Mouse (Mus musculus) spleen, embryonic (tissue): ENCODE results near the gene Tedc1.

Experiments
- CTCF ChIA-PET: fragments of 350-600 bp; sonication (Branson Sonifier 250); formaldehyde crosslinking; loops from one replicate; lab custom pipeline; 2022; lab: Charles Lee

The Tedc1 gene

GRCm38 (mm10) chr12:113155887-113156539, at the start of gene Tedc1:
Gene Tedc1 (plus strand): TSS chr12:113156421.
- CTCF ChIA-PET = interaction anchor here (1.1 to 2.6 kb wide), 3 partner anchors 10 to 59 kb away, joined by 7 to 10 read pairs (median 10); partner anchors contain the start of genes Crip1 and Crip2

DNA sequence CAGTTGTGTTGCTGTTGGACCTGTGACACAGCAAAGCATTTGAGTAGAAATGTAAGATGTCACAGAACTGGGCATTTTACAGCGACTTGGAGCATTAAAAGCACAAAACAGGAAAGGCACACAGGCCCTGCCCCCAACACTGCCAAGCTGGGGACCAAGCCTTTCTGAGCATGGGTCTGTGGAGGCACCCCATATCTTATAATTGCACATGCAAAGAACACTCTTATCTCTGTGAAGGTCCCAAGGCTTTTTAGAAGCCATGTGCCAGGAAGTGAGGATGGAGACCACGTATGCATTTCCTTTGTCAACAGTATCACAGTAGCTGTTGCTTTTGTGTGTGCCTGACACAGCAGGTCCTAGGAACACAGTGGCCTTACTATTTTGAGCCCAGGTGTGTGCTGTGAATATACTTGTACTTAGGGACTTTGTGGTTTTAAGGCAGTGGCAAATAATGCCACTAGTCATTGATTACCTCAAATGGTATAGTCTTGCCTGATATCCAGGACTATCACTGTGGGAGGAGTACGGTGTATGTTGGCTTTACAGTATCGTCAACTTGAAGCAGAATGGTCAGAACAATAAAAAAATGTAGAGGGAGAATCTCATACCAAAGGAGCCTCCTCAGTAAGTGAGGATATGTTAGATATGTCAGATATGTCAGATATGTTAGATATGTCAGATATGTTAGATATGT, 48.6 kb upstream of the Tedc1 start:
- CTCF ChIA-PET = interaction anchor here (0.6 kb wide), 1 partner anchor 31 kb away, joined by 3 read pairs; no protein-coding TSS in a partner anchor

- CTCF ChIA-PET = no interaction called here
Observed at GRCm38 (mm10) chr12:113108528-113109283, 47.5 kb upstream of the Tedc1 start.

DNA sequence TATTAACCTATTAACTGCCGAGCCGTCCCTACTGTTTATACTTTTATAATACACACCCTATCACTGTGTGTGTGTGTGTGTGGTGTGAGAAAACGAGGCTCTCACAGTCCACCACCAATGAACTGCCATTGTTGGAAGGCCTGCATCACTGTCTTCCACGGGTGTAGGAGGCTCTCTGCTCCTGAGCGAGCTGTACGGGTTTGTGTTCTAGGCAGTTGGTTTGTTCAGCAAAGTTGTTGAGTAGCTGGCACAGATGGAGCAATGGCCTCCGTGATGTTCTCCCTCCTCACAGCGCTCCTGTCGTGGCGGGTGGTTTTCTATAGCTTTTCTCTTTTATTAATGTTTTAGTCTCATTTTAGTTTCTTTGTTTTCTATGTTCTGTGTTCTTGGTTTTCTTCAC, 46.4 kb upstream of the Tedc1 start:
- CTCF ChIA-PET = interaction anchor here (0.7 kb wide), 1 partner anchor 9 kb away, joined by 7 read pairs; no protein-coding TSS in a partner anchor

- CTCF ChIA-PET = interaction anchor here (0.6 to 0.7 kb wide), 2 partner anchors 50 to 383 kb away, joined by 4 to 7 read pairs; no protein-coding TSS in a partner anchor
Observed at GRCm38 (mm10) chr12:113114141-113114540, 42.1 kb upstream of the Tedc1 start.

- CTCF ChIA-PET = interaction anchor here (0.6 to 0.7 kb wide), 2 partner anchors 49 to 383 kb away, joined by 4 to 7 read pairs; no protein-coding TSS in a partner anchor
Observed at GRCm38 (mm10) chr12:113114856-113115538, 41.2 kb upstream of the Tedc1 start.

GRCm38 (mm10) chr12:113119516-113120410, 36.5 kb upstream of the Tedc1 start:
- CTCF ChIA-PET = no interaction called here

- CTCF ChIA-PET = no interaction called here
Observed at GRCm38 (mm10) chr12:113124726-113125125, 31.5 kb upstream of the Tedc1 start.

DNA sequence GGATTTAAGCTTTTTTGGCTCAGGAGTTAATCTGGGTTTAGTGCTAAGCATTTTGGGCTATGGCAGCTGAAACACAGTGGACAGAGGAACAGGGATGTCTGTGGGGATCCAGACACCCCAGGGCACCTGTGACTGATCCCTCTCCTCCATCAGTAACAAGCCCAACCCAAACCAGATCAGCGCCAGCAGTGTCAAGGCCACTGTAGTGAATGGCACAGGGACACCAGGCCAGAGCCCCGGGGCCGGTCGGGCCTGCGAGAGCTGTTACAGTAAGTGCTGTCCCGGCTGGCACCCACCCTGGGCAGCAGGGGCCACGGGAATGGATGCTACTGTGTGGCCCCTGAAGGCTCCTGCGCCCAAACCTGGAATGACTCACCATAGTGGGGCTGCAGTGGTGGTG, 25.5 kb upstream of the Tedc1 start:
- CTCF ChIA-PET = interaction anchor here (1.5 kb wide), 1 partner anchor 9 kb away, joined by 4 read pairs; the partner anchor contains the start of gene Crip2

- CTCF ChIA-PET = no interaction called here
Observed at GRCm38 (mm10) chr12:113131601-113132000, 24.6 kb upstream of the Tedc1 start.

DNA sequence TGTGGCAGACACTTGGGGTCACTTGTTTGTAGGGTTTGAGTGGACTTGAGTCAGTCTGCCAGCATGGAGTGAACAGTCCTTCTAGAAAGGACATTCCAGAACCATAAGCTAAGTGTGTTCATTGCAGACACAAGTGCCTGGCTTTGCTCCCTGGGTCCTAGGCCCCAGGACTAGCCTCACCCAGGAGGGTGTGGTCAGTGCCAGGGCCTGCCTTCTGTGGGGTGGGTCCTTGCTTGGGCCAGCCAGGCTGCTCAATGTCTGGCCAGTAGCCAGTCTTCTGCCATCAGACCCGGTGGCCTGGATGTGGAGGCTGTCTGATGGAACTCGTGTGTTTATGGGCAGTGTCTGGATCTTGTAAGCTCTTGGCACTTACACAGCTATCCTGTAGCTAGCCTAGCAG, 23.7 kb upstream of the Tedc1 start:
- CTCF ChIA-PET = no interaction called here

DNA sequence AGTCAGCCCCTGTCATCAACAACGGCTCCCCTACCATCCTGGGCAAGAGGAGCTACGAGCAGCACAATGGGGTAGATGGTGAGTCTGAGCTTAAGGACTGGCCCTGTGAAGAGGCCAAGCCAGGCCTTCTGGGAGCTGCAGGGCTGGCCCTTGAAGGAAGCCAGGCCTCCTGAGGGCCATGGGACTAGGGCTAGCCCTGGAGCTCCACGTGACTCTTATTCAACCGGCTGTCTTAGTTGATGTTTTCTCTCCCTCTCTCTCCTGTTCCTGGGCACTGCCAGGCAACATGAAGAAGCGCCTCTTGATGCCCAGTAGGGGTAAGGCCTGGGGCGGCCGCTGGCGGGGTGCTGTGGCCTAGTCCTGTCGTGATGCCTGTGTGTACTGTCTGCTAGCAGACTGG, 23.0 kb upstream of the Tedc1 start:
- CTCF ChIA-PET = no interaction called here

GRCm38 (mm10) chr12:113133861-113134403, 22.3 kb upstream of the Tedc1 start:
- CTCF ChIA-PET = no interaction called here

DNA sequence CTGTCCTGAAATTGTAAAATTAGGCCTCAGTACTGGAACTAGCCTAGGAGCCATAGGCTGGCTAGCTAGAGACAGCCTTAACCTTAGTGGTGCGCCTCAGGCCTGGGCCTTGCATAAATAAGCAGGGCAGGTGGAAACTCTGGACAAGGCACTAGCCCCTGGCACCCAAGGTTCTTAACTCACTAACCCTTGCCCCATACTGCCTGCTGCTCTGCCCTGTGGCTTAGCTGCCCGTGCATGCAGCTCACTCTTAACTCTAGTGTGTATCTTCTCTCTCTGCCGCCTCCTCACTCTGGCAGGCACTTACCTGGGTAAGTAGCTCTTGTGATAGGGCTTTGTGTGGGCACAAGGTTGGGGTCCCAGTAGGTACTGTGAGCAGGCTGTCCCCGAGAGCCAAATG, 21.7 kb upstream of the Tedc1 start:
- CTCF ChIA-PET = no interaction called here

- CTCF ChIA-PET = no interaction called here
Observed at GRCm38 (mm10) chr12:113135401-113135800, 20.8 kb upstream of the Tedc1 start.

DNA sequence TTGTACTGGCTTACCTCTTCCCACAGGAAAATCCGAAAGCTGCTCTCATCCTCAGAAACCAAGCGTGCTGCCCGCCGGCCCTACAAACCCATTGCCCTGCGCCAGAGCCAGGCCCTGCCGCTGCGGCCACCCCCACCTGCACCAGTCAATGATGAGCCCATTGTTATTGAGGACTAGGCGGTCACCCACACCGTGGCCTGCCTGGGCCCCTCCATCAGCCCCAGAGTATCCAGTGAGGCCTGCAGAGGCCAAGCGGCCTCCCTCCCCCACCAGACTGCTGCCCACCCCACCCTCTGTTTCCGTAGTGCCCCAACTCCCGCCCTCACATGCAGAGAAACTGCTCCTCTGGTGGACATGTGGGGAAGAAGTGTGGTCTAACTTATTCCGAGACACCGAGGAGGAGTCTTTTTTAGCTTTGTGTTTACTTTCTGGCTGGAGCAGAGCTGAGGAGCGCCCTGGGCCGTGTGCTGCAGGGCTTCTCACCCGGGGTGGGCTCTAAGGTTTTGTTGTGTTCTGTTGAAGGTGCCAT, 19.7 kb upstream of the Tedc1 start:
- CTCF ChIA-PET = interaction anchor here (0.6 kb wide), 1 partner anchor 100 kb away, joined by 7 read pairs; no protein-coding TSS in a partner anchor

DNA sequence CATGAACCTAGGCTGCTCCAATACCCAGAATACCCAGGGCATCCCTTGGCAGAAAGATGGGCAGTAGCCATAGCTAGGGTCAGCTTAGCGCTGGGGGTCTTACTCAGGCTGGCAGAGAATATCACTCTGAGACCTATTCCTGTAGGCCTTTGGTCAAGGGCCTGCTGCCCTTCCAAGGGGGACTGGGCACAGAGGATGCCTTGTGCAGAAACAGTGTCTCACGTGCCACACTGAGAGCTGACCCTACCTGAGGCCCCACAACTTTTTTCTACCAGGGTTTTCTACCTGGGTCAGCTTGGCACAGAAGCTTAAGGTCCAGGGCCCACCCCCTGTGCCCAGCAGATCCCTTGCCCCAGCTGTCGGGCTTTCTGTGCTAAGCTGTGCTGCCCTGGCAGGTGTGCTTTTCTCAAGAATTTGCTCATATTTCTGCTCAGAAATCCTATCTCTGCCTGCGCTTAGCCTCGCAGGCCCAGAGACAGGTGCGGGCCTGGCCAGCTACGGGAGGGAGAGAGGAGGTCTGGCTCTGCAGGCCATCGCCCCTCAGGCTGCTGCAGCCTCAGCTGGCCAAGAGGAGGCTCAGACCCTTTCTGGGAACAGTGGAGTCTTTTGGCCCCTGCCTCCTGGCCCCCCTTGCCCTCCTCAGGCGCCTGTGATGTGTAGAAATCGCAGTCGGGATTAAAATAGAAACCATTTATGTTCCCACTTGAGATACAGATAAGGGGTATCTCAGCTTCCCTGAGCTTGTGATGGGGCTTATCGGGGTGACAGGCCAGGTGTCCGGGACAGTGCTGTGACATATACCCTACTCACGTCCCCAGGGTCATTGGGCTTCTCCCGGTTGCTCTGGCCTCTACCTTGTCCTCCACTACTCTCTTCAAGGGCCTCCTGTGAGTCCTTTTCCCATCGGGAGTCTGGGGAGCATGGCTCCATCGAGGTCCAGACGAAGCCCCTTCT, 18.7 kb upstream of the Tedc1 start:
- CTCF ChIA-PET = no interaction called here

- CTCF ChIA-PET = no interaction called here
Observed at GRCm38 (mm10) chr12:113138291-113138690, 17.9 kb upstream of the Tedc1 start.
